Mouse (Mus musculus): Measurements from ENCODE around the gene Plcg2. TPM values are rescaled to one million over a fixed set of nuclear protein-coding genes. Genes with fewer than 3 reads are reported as not detected.

Plcg2 gene
- total and polyA plus RNA-seq, 2 experiments from 2014 or later, result 1.1 to 1.8 TPM

- Histone ChIP-seq H3K27me3 (ENCODE audit: insufficient read depth, low read length) (no peaks in the 10 kb centered on the region), H3K4me1 (ENCODE audit: insufficient read depth) (no peaks in the 10 kb centered on the region), H3K27ac (ENCODE audit: low read depth, low read length) (no peak overlapping the region), H3K9ac (no peak overlapping the region), H3K9me3 (ENCODE audit: low read length) (no peaks in the 10 kb centered on the region), H3K4me3 (ENCODE audit: low read depth, low read length) (no peak overlapping the region), H3K4me2 (ENCODE audit: low read depth) (0 out of 2 replicates have a peak overlapping the region, but pooled peaks have one; percentile 38), H3K36me3 (ENCODE audit: insufficient read depth) (no peaks in the 10 kb centered on the region)
- DNase-seq, result no peak
- ATAC-seq, result no peak
- WGBS, result 73% methylated on average over 4 of the region's 4 CpGs
- TF ChIP-seq CTCF (IDR thresholded peaks at IDR 0.05; ENCODE audit: low read depth), result no peak
Measured at GRCm38 (mm10) chr8:117561014-117561413, 62.9 kb downstream of the Plcg2 start.

- DNase-seq, result peak; percentile 54
- H3K9ac ChIP-seq, result peak overlapping the region; percentile 25; the same call in 1 of the 2 replicates
- H3K27ac ChIP-seq (ENCODE audit: low read depth, low read length), result no peak overlapping the region
Measured at GRCm38 (mm10) chr8:117561735-117562361, 63.8 kb downstream of the Plcg2 start.

GRCm38 (mm10) chr8:117562445-117563014 is 64.4 kb downstream of the Plcg2 start:
- Histone ChIP-seq H3K36me3 (ENCODE audit: insufficient read depth) (no peaks in the 10 kb centered on the region), H3K9ac (no peak overlapping the region), H3K9me3 (ENCODE audit: low read length) (no peaks in the 10 kb centered on the region), H3K4me2 (ENCODE audit: low read depth) (peak overlapping the region; percentile 38), H3K27ac (ENCODE audit: low read depth, low read length) (no peak overlapping the region), H3K4me1 (ENCODE audit: insufficient read depth) (no peaks in the 10 kb centered on the region), H3K27me3 (ENCODE audit: insufficient read depth, low read length) (no peaks in the 10 kb centered on the region), H3K4me3 (ENCODE audit: low read depth, low read length) (no peak overlapping the region)
- DNase-seq (peak; percentile 33), ATAC-seq (peak; percentile 50)
- TF ChIP-seq CTCF (IDR thresholded peaks at IDR 0.05; ENCODE audit: low read depth), result no peak
- WGBS, result 30% methylated on average over 16 of the region's 16 CpGs

More at GRCm38 (mm10) chr8:117561735-117562361, 63.8 kb downstream of the Plcg2 start:
- peak overlapping the region; percentile 38 for H3K4me2 ChIP-seq (ENCODE audit: low read depth)
- H3K36me3 ChIP-seq (ENCODE audit: insufficient read depth), result no peaks in the 10 kb centered on the region
- no peaks in the 10 kb centered on the region for H3K9me3 ChIP-seq (ENCODE audit: low read length)
- WGBS, result 14% methylated on average over 17 of the region's 17 CpGs
- TF ChIP-seq CTCF (IDR thresholded peaks at IDR 0.05; ENCODE audit: low read depth), result no peak
- H3K4me3 ChIP-seq (ENCODE audit: low read depth, low read length), result 0 out of 2 replicates have a peak overlapping the region, but pooled peaks have one; percentile 5
- H3K27me3 ChIP-seq (ENCODE audit: insufficient read depth, low read length), result no peaks in the 10 kb centered on the region
- H3K4me1 ChIP-seq (ENCODE audit: insufficient read depth), result no peaks in the 10 kb centered on the region
- peak; percentile 87 for ATAC-seq

- 39% methylated on average over 5 of the region's 5 CpGs for WGBS
- TF ChIP-seq CTCF (IDR thresholded peaks at IDR 0.05; ENCODE audit: low read depth), result peak; percentile 93
- no peaks in the 10 kb centered on the region for H3K9me3 ChIP-seq (ENCODE audit: low read length)
- no peak for ATAC-seq
- no peak overlapping the region for H3K4me2 ChIP-seq (ENCODE audit: low read depth)
- H3K27ac ChIP-seq (ENCODE audit: low read depth, low read length), result no peak overlapping the region
- H3K27me3 ChIP-seq (ENCODE audit: insufficient read depth, low read length), result no peaks in the 10 kb centered on the region
- H3K36me3 ChIP-seq (ENCODE audit: insufficient read depth), result no peaks in the 10 kb centered on the region
- H3K4me3 ChIP-seq (ENCODE audit: low read depth, low read length), result no peak overlapping the region
- H3K9ac ChIP-seq, result no peak overlapping the region
- DNase-seq, result peak; percentile 76
- H3K4me1 ChIP-seq (ENCODE audit: insufficient read depth), result no peaks in the 10 kb centered on the region
Measured at GRCm38 (mm10) chr8:117569409-117569808, 71.3 kb downstream of the Plcg2 start.

- Histone ChIP-seq H3K27ac (ENCODE audit: low read depth, low read length) (no peak overlapping the region), H3K27me3 (ENCODE audit: insufficient read depth, low read length) (no peaks in the 10 kb centered on the region), H3K4me1 (ENCODE audit: insufficient read depth) (no peaks in the 10 kb centered on the region), H3K9ac (no peak overlapping the region), H3K4me3 (ENCODE audit: low read depth, low read length) (no peak overlapping the region), H3K36me3 (ENCODE audit: insufficient read depth) (no peaks in the 10 kb centered on the region), H3K4me2 (ENCODE audit: low read depth) (no peak overlapping the region), H3K9me3 (ENCODE audit: low read length) (no peaks in the 10 kb centered on the region)
- TF ChIP-seq CTCF (IDR thresholded peaks at IDR 0.05; ENCODE audit: low read depth), result no peak
- ATAC-seq, result no peak
- 65% methylated on average over 9 of the region's 9 CpGs for WGBS
- DNase-seq, result no peak
Measured at GRCm38 (mm10) chr8:117576291-117576785, 78.2 kb downstream of the Plcg2 start.

- Histone ChIP-seq H3K27me3 (ENCODE audit: insufficient read depth, low read length) (no peaks in the 10 kb centered on the region), H3K9me3 (ENCODE audit: low read length) (no peaks in the 10 kb centered on the region), H3K4me1 (ENCODE audit: insufficient read depth) (no peaks in the 10 kb centered on the region), H3K36me3 (ENCODE audit: insufficient read depth) (no peaks in the 10 kb centered on the region), H3K27ac (ENCODE audit: low read depth, low read length) (no peak overlapping the region), H3K9ac (no peak overlapping the region), H3K4me2 (ENCODE audit: low read depth) (no peak overlapping the region), H3K4me3 (ENCODE audit: low read depth, low read length) (no peak overlapping the region)
- DNase-seq (no peak), ATAC-seq (no peak)
- no peak for TF ChIP-seq CTCF (IDR thresholded peaks at IDR 0.05; ENCODE audit: low read depth)
- WGBS, result 88% methylated on average over 6 of the region's 6 CpGs
Measured at GRCm38 (mm10) chr8:117577059-117577458, 79.0 kb downstream of the Plcg2 start.

GRCm38 (mm10) chr8:117577883-117578282 is 79.8 kb downstream of the Plcg2 start:
- Histone ChIP-seq H3K9ac (no peak overlapping the region), H3K4me2 (ENCODE audit: low read depth) (no peak overlapping the region), H3K27ac (ENCODE audit: low read depth, low read length) (no peak overlapping the region), H3K36me3 (ENCODE audit: insufficient read depth) (no peaks in the 10 kb centered on the region), H3K27me3 (ENCODE audit: insufficient read depth, low read length) (no peaks in the 10 kb centered on the region), H3K4me1 (ENCODE audit: insufficient read depth) (no peaks in the 10 kb centered on the region), H3K4me3 (ENCODE audit: low read depth, low read length) (no peak overlapping the region), H3K9me3 (ENCODE audit: low read length) (no peaks in the 10 kb centered on the region)
- WGBS, result 55% methylated on average over 10 of the region's 10 CpGs
- ATAC-seq (no peak), DNase-seq (no peak)
- TF ChIP-seq CTCF (IDR thresholded peaks at IDR 0.05; ENCODE audit: low read depth), result peak; percentile 45

All from forebrain, postnatal 0 days (tissue).